Mouse (Mus musculus) C2C12 (cell line): ENCODE measurements around the gene Miip. TPM values are rescaled to one million over a fixed set of nuclear protein-coding genes. Genes with fewer than 3 reads are reported as not detected.
A peak's percentile ranks its signal among the peaks of the same experiment; 100 is the strongest.

Source experiments
- H3K27me3 ChIP-seq: one replicate; pipeline ENCODE4 v1.6.1; 2011; ENCODE audit not compliant: control insufficient read depth, insufficient read depth, insufficient read length
- H3K36me3 ChIP-seq: one replicate; pipeline ENCODE4 v1.6.1; 2011; ENCODE audit not compliant: control insufficient read depth, insufficient read depth
- H3K4me3 ChIP-seq: one replicate; pipeline ENCODE4 v1.5.1; 2011; ENCODE audit warnings: mild to moderate bottlenecking, control low read depth; ENCODE audit not compliant: poor library complexity, insufficient read depth, severe bottlenecking
- H3K79me2 ChIP-seq: one replicate; pipeline ENCODE4 v1.6.1; 2011; ENCODE audit not compliant: control insufficient read depth, insufficient read depth
- H3K79me3 ChIP-seq: one replicate; pipeline ENCODE4 v1.6.1; 2011; ENCODE audit warnings: low read depth, control low read depth
- H3ac ChIP-seq: one replicate; pipeline ENCODE3; 2011; ENCODE audit warnings: low read depth; ENCODE audit not compliant: control insufficient read depth, insufficient read length
- CEBPB ChIP-seq: IDR thresholded peaks from one replicate; pipeline ENCODE4 v1.6.1; 2011; ENCODE audit warnings: low read depth, mild to moderate bottlenecking, control low read depth, moderate library complexity
- CTCF ChIP-seq: IDR thresholded peaks from one replicate; pipeline ENCODE4 v1.5.1; 2011; ENCODE audit not compliant: control insufficient read depth, insufficient read depth, insufficient read length
- FOSL1 ChIP-seq: IDR thresholded peaks from one replicate; pipeline ENCODE4 v1.8.0; 2011; ENCODE audit warnings: mild to moderate bottlenecking, low read length; ENCODE audit not compliant: poor library complexity, insufficient read depth, severe bottlenecking
- MAX ChIP-seq: IDR thresholded peaks from one replicate; pipeline ENCODE4 v1.6.1; 2011; ENCODE audit warnings: mild to moderate bottlenecking, control low read depth
- MYOD1 ChIP-seq: IDR thresholded peaks from one replicate; pipeline ENCODE4 v1.6.1; 2011; ENCODE audit warnings: low read depth; ENCODE audit not compliant: control insufficient read depth, insufficient read length
- MYOG ChIP-seq: IDR thresholded peaks from one replicate; pipeline ENCODE4 v1.6.1; 2011; ENCODE audit not compliant: control insufficient read depth, insufficient read length; ENCODE audit errors: extremely low read depth
- USF1 ChIP-seq: IDR thresholded peaks from one replicate; pipeline ENCODE4 v1.6.1; 2011; ENCODE audit warnings: low read depth, mild to moderate bottlenecking, control low read depth, moderate library complexity
- polyA plus RNA-seq: library from polyadenylated mRNA; unstranded; fragments of >200 nt; fragmentation: generic; extraction: Trizol; gene quantifications from one replicate; pipeline ENCODE4 v1.2.1, GENCODE M21; 2012; ENCODE audit warnings: missing spikeins

The Miip gene
- polyA plus RNA-seq, 1 experiment = 13.5 TPM

- TF ChIP-seq CEBPB (no peak), FOSL1 (no peak), MYOG (no peak), MYOD1 (no peak), CTCF (no peak), MAX (no peak), USF1 (no peak)
- Histone ChIP-seq H3K36me3 (peaks cover 35% of the 10 kb centered on the region), H3K4me3 (peak overlapping the region; percentile 87), H3K79me3 (peaks cover 17% of the 10 kb centered on the region), H3K27me3 (no peaks in the 10 kb centered on the region), H3K79me2 (peaks cover 53% of the 10 kb centered on the region), H3ac (peak overlapping the region; percentile 90)
These were observed 35.0 kb upstream of the Miip start for GRCm38 (mm10) chr4:147903601-147904000.

GRCm38 (mm10) chr4:147902906-147903500, 34.4 kb upstream of the Miip start:
- H3K79me3 ChIP-seq = peaks cover 17% of the 10 kb centered on the region
- H3K36me3 ChIP-seq = peaks cover 41% of the 10 kb centered on the region
- TF ChIP-seq MAX (no peak), MYOG (no peak), FOSL1 (no peak), CTCF (no peak), CEBPB (no peak), USF1 (no peak), MYOD1 (no peak)
- H3K4me3 ChIP-seq = no peak overlapping the region
- peaks cover 53% of the 10 kb centered on the region for H3K79me2 ChIP-seq
- H3ac ChIP-seq = no peak overlapping the region
- no peaks in the 10 kb centered on the region for H3K27me3 ChIP-seq

- Histone ChIP-seq H3ac (no peak overlapping the region), H3K79me2 (peaks cover 66% of the 10 kb centered on the region), H3K4me3 (no peak overlapping the region), H3K79me3 (peaks cover 17% of the 10 kb centered on the region), H3K36me3 (peaks cover 63% of the 10 kb centered on the region), H3K27me3 (no peaks in the 10 kb centered on the region)
- TF ChIP-seq MYOD1 (no peak), CEBPB (no peak), FOSL1 (no peak), MYOG (no peak), CTCF (no peak), MAX (no peak), USF1 (no peak)
These were observed 31.8 kb upstream of the Miip start for GRCm38 (mm10) chr4:147900452-147900851.

GRCm38 (mm10) chr4:147897348-147897747, 28.7 kb upstream of the Miip start:
- H3ac ChIP-seq = no peak overlapping the region
- peaks cover 72% of the 10 kb centered on the region for H3K36me3 ChIP-seq
- TF ChIP-seq CTCF (no peak), USF1 (no peak), MYOD1 (no peak), CEBPB (no peak), FOSL1 (no peak), MAX (no peak)
- peaks cover 4% of the 10 kb centered on the region for H3K79me3 ChIP-seq
- H3K79me2 ChIP-seq = peaks cover 44% of the 10 kb centered on the region
- no peak overlapping the region for H3K4me3 ChIP-seq
- no peaks in the 10 kb centered on the region for H3K27me3 ChIP-seq

- H3K79me3 ChIP-seq = no peaks in the 10 kb centered on the region
- TF ChIP-seq CTCF (no peak), CEBPB (no peak), MYOD1 (no peak), FOSL1 (no peak), MYOG (no peak), USF1 (no peak), MAX (no peak)
These were observed 27.8 kb upstream of the Miip start for GRCm38 (mm10) chr4:147896411-147896810.

GRCm38 (mm10) chr4:147895815-147896330, 27.3 kb upstream of the Miip start:
- TF ChIP-seq MYOG (no peak), CEBPB (no peak), MYOD1 (no peak), MAX (no peak)
- H3K4me3 ChIP-seq = no peak overlapping the region
- peaks cover 31% of the 10 kb centered on the region for H3K79me2 ChIP-seq
- H3ac ChIP-seq = no peak overlapping the region
- H3K79me3 ChIP-seq = no peaks in the 10 kb centered on the region
- H3K36me3 ChIP-seq = peaks cover 71% of the 10 kb centered on the region
- H3K27me3 ChIP-seq = no peaks in the 10 kb centered on the region

More at GRCm38 (mm10) chr4:147896411-147896810, 27.8 kb upstream of the Miip start:
- Histone ChIP-seq H3K79me2 (peaks cover 35% of the 10 kb centered on the region), H3K27me3 (no peaks in the 10 kb centered on the region), H3K36me3 (peaks cover 74% of the 10 kb centered on the region), H3K4me3 (no peak overlapping the region), H3ac (no peak overlapping the region)
